Comparison of ENCODE assay signal across 17 mouse cellular contexts in the genomic region with DNA sequence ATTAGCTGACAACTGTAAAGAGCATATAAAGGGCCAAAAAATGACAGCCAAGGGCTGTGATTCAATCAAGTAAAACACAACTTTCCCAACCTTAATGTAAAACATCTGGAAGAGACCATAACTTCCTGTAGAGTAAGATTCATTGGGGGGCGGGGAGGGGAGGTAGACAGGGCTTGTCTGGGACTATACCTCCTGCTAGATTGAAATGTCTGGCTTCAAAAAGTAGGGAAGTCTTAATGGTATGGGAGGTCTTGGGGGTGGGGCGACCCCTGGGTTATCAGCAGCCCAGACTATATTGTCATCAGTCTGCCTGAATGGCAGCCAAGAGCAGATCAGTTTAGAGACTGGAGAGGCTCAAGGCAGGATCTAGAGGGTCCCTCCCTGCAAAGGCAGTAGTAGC.
DNase-seq lines count a peak whose midpoint lies in the region; ATAC-seq and TF ChIP-seq lines count a peak whose summit lies in the region.
"Had no signal": no experiment of that assay in that cellular context is flagged by ENCODE, and none has a peak within 500 bp of the region (broad histone marks: within the 10 kb centered on the region; RNA-seq: fewer than 3 reads in every experiment).

No protein-coding gene starts in this region.

- 71% methylated on average over 2 of the region's 2 CpGs for WGBS in kidney, embryonic 16.5 days
- WGBS in embryonic facial prominence, embryonic 13.5 days, result 37% methylated on average over 2 of the region's 2 CpGs
- 20% methylated on average over 2 of the region's 2 CpGs for WGBS in limb, embryonic 14.5 days

- TF ChIP-seq CTCF in layer of hippocampus, adult 2 months (conservative IDR thresholded peaks at IDR 0.05), result no peak

- H3K27ac ChIP-seq in kidney, embryonic 16.5 days (ENCODE audit: low read length), result no peak overlapping the region
- peak overlapping the region; percentile 75 for H3K27ac ChIP-seq in embryonic facial prominence, embryonic 13.5 days
- H3K27ac ChIP-seq in limb, embryonic 14.5 days (replicated peaks; ENCODE audit: low read depth, low read length), result no peak overlapping the region
- H3K27ac ChIP-seq in layer of hippocampus, adult 2 months, result no peak overlapping the region
- H3K27ac ChIP-seq: forebrain, embryonic 15.5 days; gastrocnemius, adult 2 months; hindbrain, embryonic 10.5 days; intestine, embryonic 15.5 days had no signal

- no peak for TF ChIP-seq POLR2A in limb, embryonic 14.5 days (IDR thresholded peaks at IDR 0.05; ENCODE audit: borderline replicate concordance, extremely low read depth, insufficient read depth, insufficient read length)

- 0 out of 2 replicates have a peak, but pooled peaks cover 4% of the 10 kb centered on the region for H3K27me3 ChIP-seq in kidney, embryonic 16.5 days (ENCODE audit: insufficient read depth, low read length)
- H3K27me3 ChIP-seq in embryonic facial prominence, embryonic 13.5 days, result no peaks in the 10 kb centered on the region
- no peaks in the 10 kb centered on the region for H3K27me3 ChIP-seq in limb, embryonic 14.5 days (ENCODE audit: control insufficient read depth, insufficient read depth, low read length)
- H3K27me3 ChIP-seq: forebrain, embryonic 15.5 days; intestine, embryonic 15.5 days had no signal

- no peak for DNase-seq in kidney, postnatal 25 days
- peak; percentile 72 for DNase-seq in NIH3T3 (ENCODE audit: low read depth)
- peak; percentile 56 for DNase-seq in limb, embryonic 14.5 days (ENCODE audit: low spot score)
- no peak for DNase-seq in layer of hippocampus, adult 2 months (ENCODE audit: low spot score in 2 of 2)
- no peak for DNase-seq in layer of hippocampus, postnatal 36 days
- DNase-seq: adrenal gland, postnatal 25 days; cerebellum, adult 9-11 months; gastrocnemius, adult 2 months; left cerebral cortex, postnatal 4 days; retina, postnatal 1 day had no signal

- H3K9me3 ChIP-seq in kidney, embryonic 16.5 days (ENCODE audit: low read length), result peaks cover 6% of the 10 kb centered on the region
- peaks cover 6% of the 10 kb centered on the region for H3K9me3 ChIP-seq in embryonic facial prominence, embryonic 13.5 days
- peaks cover 5% of the 10 kb centered on the region for H3K9me3 ChIP-seq in limb, embryonic 14.5 days (ENCODE audit: control insufficient read depth, low read length)
- H3K9me3 ChIP-seq: forebrain, embryonic 15.5 days; heart, embryonic 10.5 days; intestine, embryonic 15.5 days had no signal

- peaks cover 8% of the 10 kb centered on the region for H3K36me3 ChIP-seq in kidney, embryonic 16.5 days (ENCODE audit: insufficient read depth, low read length)
- H3K36me3 ChIP-seq in embryonic facial prominence, embryonic 13.5 days, result peaks cover 54% of the 10 kb centered on the region
- peaks cover 51% of the 10 kb centered on the region for H3K36me3 ChIP-seq in limb, embryonic 14.5 days (ENCODE audit: control insufficient read depth, insufficient read depth, low read length)

- no peak overlapping the region for H3K9ac ChIP-seq in kidney, embryonic 16.5 days (replicated peaks; ENCODE audit: low read length)
- no peak overlapping the region for H3K9ac ChIP-seq in embryonic facial prominence, embryonic 13.5 days
- no peak overlapping the region for H3K9ac ChIP-seq in limb, embryonic 14.5 days (ENCODE audit: low read depth, low read length, severe bottlenecking)
- H3K9ac ChIP-seq: forebrain, embryonic 15.5 days; intestine, embryonic 15.5 days had no signal

- ATAC-seq in kidney, embryonic 16.5 days (ENCODE audit: low FRiP score, low TSS enrichment), result peak; percentile 58
- no peak for ATAC-seq in embryonic facial prominence, embryonic 13.5 days (ENCODE audit: insufficient number of reproducible peaks, insufficient read depth, low FRiP score, low TSS enrichment, low read depth)
- peak; percentile 53; the same call in 1 of the 2 replicates for ATAC-seq in limb, embryonic 14.5 days (ENCODE audit: low FRiP score, low read depth)
- ATAC-seq in activated CD4-positive, CD25-positive, alpha-beta regulatory T cell, adult 4 months, result no peak
- ATAC-seq: forebrain, embryonic 15.5 days; intestine, embryonic 15.5 days had no signal

- H3K4me3 ChIP-seq in kidney, embryonic 16.5 days (ENCODE audit: low read length), result no peak overlapping the region
- H3K4me3 ChIP-seq in embryonic facial prominence, embryonic 13.5 days, result no peak overlapping the region
- no peak overlapping the region for H3K4me3 ChIP-seq in limb, embryonic 14.5 days (replicated peaks; ENCODE audit: low read length)
- H3K4me3 ChIP-seq in layer of hippocampus, adult 2 months, result no peak overlapping the region
- H3K4me3 ChIP-seq: forebrain, embryonic 15.5 days; gastrocnemius, adult 2 months; heart, embryonic 10.5 days; hindbrain, embryonic 10.5 days; intestine, embryonic 15.5 days had no signal

- H3K4me1 ChIP-seq in kidney, embryonic 16.5 days (ENCODE audit: insufficient read depth, low read length), result peaks cover 36% of the 10 kb centered on the region
- H3K4me1 ChIP-seq in embryonic facial prominence, embryonic 13.5 days, result peaks cover 49% of the 10 kb centered on the region
- peaks cover 33% of the 10 kb centered on the region for H3K4me1 ChIP-seq in limb, embryonic 14.5 days (ENCODE audit: control insufficient read depth, insufficient read depth, low read length)

- no peak overlapping the region for H3K4me2 ChIP-seq in kidney, embryonic 16.5 days (replicated peaks; ENCODE audit: low read depth, low read length)
- H3K4me2 ChIP-seq in embryonic facial prominence, embryonic 13.5 days, result no peak overlapping the region
- no peak overlapping the region for H3K4me2 ChIP-seq in limb, embryonic 14.5 days (replicated peaks; ENCODE audit: low read depth, low read length, severe bottlenecking)
- H3K4me2 ChIP-seq: forebrain, embryonic 15.5 days; intestine, embryonic 15.5 days had no signal

Comparison
In these comparisons a context has a peak if more than half of its experiments do, and no peak if none do; other contexts are left out.
1. ATAC-seq: peak in kidney, embryonic 16.5 days (single experiment) and limb, embryonic 14.5 days (single experiment); none in embryonic facial prominence, embryonic 13.5 days (single experiment) and activated CD4-positive, CD25-positive, alpha-beta regulatory T cell, adult 4 months (single experiment).
2. DNase-seq: peak in NIH3T3 (single experiment) and limb, embryonic 14.5 days (single experiment); none in kidney, postnatal 25 days (0 of 2), layer of hippocampus, adult 2 months (0 of 2) and layer of hippocampus, postnatal 36 days (0 of 2).